Mouse (Mus musculus): ENCODE measurements around the gene Npas3. TPM values are rescaled to one million over a fixed set of nuclear protein-coding genes. Genes with fewer than 3 reads are reported as not detected.

The Npas3 gene
- polyA plus RNA-seq, 1 experiment from 2014 or later = 25.0 TPM

GRCm38 (mm10) chr12:53331800-53332199 is 83.3 kb downstream of the Npas3 start:
- H3K4me2 ChIP-seq = 0 out of 2 replicates have a peak overlapping the region, but pooled peaks have one; percentile 19
- no peaks in the 10 kb centered on the region for H3K36me3 ChIP-seq
- no peaks in the 10 kb centered on the region for H3K27me3 ChIP-seq
- H3K4me1 ChIP-seq (replicated peaks) = peaks cover 35% of the 10 kb centered on the region
- WGBS = 43% methylated on average over 3 of the region's 3 CpGs
- H3K9ac ChIP-seq = no peak overlapping the region
- H3K9me3 ChIP-seq = no peaks in the 10 kb centered on the region
- no peak for ATAC-seq (ENCODE audit: low FRiP score)
- no peak overlapping the region for H3K4me3 ChIP-seq
- H3K27ac ChIP-seq = no peak overlapping the region

GRCm38 (mm10) chr12:53333251-53333650 is 84.8 kb downstream of the Npas3 start:
- Histone ChIP-seq H3K4me1 (replicated peaks) (peaks cover 31% of the 10 kb centered on the region), H3K27me3 (no peaks in the 10 kb centered on the region), H3K27ac (no peak overlapping the region), H3K9me3 (no peaks in the 10 kb centered on the region), H3K9ac (no peak overlapping the region), H3K4me3 (no peak overlapping the region), H3K36me3 (no peaks in the 10 kb centered on the region), H3K4me2 (no peak overlapping the region)
- 90% methylated on average over 2 of the region's 2 CpGs for WGBS
- no peak for ATAC-seq (ENCODE audit: low FRiP score)

DNA sequence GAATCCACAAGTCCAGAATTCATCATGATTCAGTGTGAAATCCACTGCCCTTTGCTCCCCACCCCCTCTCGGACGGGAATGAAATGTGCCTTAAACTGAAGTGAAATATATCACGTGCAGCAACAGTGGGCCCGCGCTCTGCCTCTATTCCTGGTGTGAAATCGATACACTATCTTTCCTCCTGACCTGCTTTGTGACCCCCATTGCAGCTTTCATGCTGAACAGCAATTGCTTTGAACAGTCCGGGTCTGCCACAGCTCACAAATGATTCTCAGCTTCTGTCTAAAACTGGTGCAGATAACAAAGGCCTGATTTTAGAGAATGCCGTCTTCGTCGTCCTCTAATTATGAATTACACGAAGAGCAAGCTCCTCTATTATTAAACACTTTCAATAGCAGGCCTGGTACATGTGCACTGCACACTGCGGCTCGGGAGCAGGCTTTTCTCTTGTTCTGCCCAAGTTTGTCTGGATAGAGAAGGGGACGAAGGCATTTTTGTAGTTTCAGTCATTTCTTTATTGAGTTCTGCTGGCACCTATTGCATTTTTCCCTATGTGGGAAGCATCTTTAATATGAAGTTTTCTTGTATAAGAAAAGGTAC is 90.0 kb downstream of the Npas3 start:
- Histone ChIP-seq H3K9me3 (no peaks in the 10 kb centered on the region), H3K4me3 (no peak overlapping the region), H3K27me3 (no peaks in the 10 kb centered on the region), H3K36me3 (no peaks in the 10 kb centered on the region), H3K4me1 (replicated peaks) (peaks cover 21% of the 10 kb centered on the region), H3K27ac (peak overlapping the region; percentile 49; the same call in 1 of the 2 replicates), H3K9ac (no peak overlapping the region), H3K4me2 (peak overlapping the region; percentile 4; the same call in 1 of the 2 replicates)
- WGBS = 14% methylated on average over 14 of the region's 14 CpGs
- no peak for ATAC-seq (ENCODE audit: low FRiP score)

DNA sequence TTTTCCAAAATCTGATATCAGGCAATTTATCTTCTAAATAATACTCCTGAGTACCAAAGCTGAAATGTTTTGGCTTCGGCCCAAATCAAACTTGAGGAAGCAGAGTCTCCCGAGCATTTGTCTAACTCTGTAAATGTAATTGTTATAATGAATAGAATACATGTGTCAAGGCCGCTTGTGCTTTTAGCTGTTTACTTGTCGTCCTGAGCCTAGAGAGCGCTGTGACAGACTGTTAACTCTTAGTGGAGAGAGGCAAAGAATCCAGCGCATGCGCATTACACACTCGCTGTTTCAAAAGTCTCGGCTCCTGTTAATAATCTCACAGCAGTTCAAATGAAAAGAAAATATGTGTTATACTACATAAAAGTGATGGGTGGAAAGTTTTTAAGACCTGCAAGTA is 94.3 kb downstream of the Npas3 start:
- ATAC-seq (ENCODE audit: low FRiP score) = no peak

DNA sequence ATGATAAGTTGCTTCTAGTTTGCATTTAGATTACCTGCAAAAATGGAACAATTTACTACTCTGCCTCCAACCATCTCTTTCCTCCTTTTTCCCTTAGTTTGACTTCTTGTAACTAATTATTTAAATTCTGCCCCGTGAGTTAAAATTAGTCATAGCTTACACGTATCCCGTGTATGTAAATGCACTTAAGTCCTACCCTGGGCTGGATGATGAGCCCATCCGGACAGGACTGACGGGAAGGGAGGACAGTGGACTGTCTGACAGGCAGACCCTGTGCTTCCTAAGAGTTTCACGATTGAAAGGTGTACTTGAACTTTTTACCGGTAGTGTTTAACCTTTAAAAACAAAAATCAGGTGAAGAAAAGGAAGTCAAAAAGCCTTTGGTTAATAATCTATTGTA is 103.4 kb downstream of the Npas3 start:
- Histone ChIP-seq H3K9ac (no peak overlapping the region), H3K4me3 (no peak overlapping the region), H3K9me3 (no peaks in the 10 kb centered on the region), H3K27ac (no peak overlapping the region), H3K4me1 (replicated peaks) (peaks cover 28% of the 10 kb centered on the region), H3K36me3 (no peaks in the 10 kb centered on the region), H3K27me3 (no peaks in the 10 kb centered on the region), H3K4me2 (no peak overlapping the region)
- 48% methylated on average over 7 of the region's 7 CpGs for WGBS
- ATAC-seq (ENCODE audit: low FRiP score) = no peak

More for the DNA sequence above, 94.3 kb downstream of the Npas3 start:
- Histone ChIP-seq H3K27me3 (no peaks in the 10 kb centered on the region), H3K4me1 (replicated peaks) (peaks cover 17% of the 10 kb centered on the region), H3K9me3 (no peaks in the 10 kb centered on the region), H3K4me3 (no peak overlapping the region), H3K4me2 (no peak overlapping the region), H3K27ac (no peak overlapping the region), H3K9ac (no peak overlapping the region), H3K36me3 (no peaks in the 10 kb centered on the region)
- 61% methylated on average over 9 of the region's 9 CpGs for WGBS

DNA sequence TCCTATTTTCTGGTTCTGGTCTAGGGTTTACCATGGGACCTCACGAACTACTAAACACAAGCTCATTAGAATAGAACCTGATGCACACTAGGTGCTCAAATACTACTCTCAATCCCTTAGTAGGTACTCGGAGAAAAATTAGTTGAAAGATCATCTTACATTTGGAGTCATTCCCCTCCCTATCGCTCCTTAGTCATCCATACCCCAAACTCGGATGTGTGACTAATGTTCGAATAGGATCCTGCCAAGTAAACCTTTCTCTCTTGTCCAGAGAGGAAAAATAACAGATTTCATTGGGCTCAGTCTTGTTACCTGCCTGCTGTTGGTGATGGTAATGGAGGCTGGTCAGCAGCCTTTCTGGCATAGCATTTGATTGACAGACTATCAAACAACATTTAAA is 117.3 kb downstream of the Npas3 start:
- WGBS = 89% methylated on average over 5 of the region's 5 CpGs

GRCm38 (mm10) chr12:53384851-53385250 is 136.4 kb downstream of the Npas3 start:
- ATAC-seq (ENCODE audit: low FRiP score) = no peak
- 61% methylated on average over 8 of the region's 8 CpGs for WGBS

More for the DNA sequence above, 117.3 kb downstream of the Npas3 start:
- Histone ChIP-seq H3K4me2 (no peak overlapping the region), H3K27me3 (no peaks in the 10 kb centered on the region), H3K9me3 (no peaks in the 10 kb centered on the region), H3K4me3 (no peak overlapping the region), H3K36me3 (no peaks in the 10 kb centered on the region), H3K27ac (no peak overlapping the region), H3K9ac (no peak overlapping the region), H3K4me1 (replicated peaks) (peaks cover 13% of the 10 kb centered on the region)
- ATAC-seq (ENCODE audit: low FRiP score) = no peak

DNA sequence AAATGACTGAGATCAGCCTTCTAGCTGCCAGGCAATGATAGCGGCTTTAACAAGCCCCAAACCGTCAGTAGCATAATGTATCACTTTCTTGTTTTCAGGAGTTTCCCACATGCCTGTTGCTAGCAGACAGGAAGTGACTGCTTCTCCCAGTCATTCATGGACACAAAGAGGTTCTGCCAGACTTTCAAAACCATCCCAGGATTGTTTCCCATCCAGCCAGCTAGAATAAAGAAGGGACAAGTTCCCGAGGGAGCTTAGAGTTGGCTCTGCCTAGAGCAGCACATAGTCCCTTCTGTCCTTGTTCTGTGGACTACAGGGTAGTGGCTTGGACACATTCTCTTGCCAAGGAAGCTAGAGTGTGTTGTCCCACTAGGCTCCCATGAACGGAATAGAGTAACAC is 157.4 kb downstream of the Npas3 start:
- Histone ChIP-seq H3K9me3 (no peaks in the 10 kb centered on the region), H3K27ac (no peak overlapping the region), H3K4me3 (no peak overlapping the region), H3K36me3 (no peaks in the 10 kb centered on the region), H3K4me1 (replicated peaks) (peaks cover 34% of the 10 kb centered on the region), H3K27me3 (no peaks in the 10 kb centered on the region), H3K9ac (no peak overlapping the region), H3K4me2 (no peak overlapping the region)
- ATAC-seq (ENCODE audit: low FRiP score) = no peak
- WGBS = 47% methylated on average over 4 of the region's 4 CpGs

More at GRCm38 (mm10) chr12:53384851-53385250, 136.4 kb downstream of the Npas3 start:
- Histone ChIP-seq H3K9ac (no peak overlapping the region), H3K4me3 (no peak overlapping the region), H3K4me2 (no peak overlapping the region), H3K27me3 (no peaks in the 10 kb centered on the region), H3K4me1 (replicated peaks) (peaks cover 12% of the 10 kb centered on the region; the same call in 1 of the 2 replicates), H3K36me3 (no peaks in the 10 kb centered on the region), H3K9me3 (no peaks in the 10 kb centered on the region), H3K27ac (no peak overlapping the region)

DNA sequence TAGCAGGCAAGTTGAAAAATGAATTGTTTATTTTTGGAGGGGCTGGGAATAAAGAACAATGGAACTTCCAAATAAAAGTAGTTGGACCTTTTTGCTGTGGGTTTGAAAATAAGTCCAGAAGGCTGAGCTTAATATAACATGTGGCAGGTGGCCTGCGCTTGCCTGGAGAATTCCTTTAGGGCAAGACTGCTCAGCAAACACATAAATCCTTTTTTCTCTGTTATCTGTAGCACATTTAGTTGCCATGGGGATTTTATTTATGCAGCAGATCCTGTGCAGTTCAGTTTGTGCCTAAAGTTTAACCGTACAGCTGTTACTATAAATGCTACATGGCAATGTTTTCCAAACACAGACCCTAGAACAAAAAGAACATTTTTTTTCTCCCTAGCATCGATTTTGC is 159.3 kb downstream of the Npas3 start:
- peaks cover 36% of the 10 kb centered on the region for H3K4me1 ChIP-seq (replicated peaks)
- WGBS = 34% methylated on average over 3 of the region's 3 CpGs
- no peak overlapping the region for H3K4me3 ChIP-seq
- H3K27ac ChIP-seq = no peak overlapping the region; the same call in 1 of the 2 replicates
- no peak for ATAC-seq (ENCODE audit: low FRiP score)
- no peaks in the 10 kb centered on the region for H3K27me3 ChIP-seq
- H3K9ac ChIP-seq = no peak overlapping the region
- H3K4me2 ChIP-seq = no peak overlapping the region
- H3K36me3 ChIP-seq = no peaks in the 10 kb centered on the region
- H3K9me3 ChIP-seq = no peaks in the 10 kb centered on the region

DNA sequence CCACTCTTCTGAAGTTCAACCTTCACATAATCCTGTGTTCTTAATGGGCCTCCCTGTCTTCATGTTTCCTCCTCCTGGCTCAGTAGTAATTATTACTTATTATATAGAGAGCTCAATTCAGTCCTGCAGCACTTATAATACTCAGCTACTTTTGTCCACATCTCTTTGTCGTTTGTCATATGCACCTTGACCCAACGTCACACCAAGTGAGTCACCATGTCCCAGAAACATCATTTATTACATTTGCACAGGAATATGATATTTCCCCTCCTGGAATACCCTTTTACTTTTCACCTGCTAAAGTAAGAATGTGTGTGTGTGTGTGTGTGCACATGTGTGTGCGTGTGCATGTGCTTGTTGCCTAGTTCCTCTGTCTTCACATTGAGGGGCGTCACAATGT is 161.2 kb downstream of the Npas3 start:
- Histone ChIP-seq H3K4me2 (no peak overlapping the region), H3K9me3 (no peaks in the 10 kb centered on the region), H3K27me3 (no peaks in the 10 kb centered on the region), H3K4me3 (no peak overlapping the region), H3K27ac (no peak overlapping the region), H3K4me1 (replicated peaks) (peaks cover 36% of the 10 kb centered on the region), H3K9ac (no peak overlapping the region), H3K36me3 (no peaks in the 10 kb centered on the region)
- no peak for ATAC-seq (ENCODE audit: low FRiP score)
- 95% methylated on average over 4 of the region's 4 CpGs for WGBS

GRCm38 (mm10) chr12:53410647-53411046 is 162.2 kb downstream of the Npas3 start:
- no peaks in the 10 kb centered on the region for H3K27me3 ChIP-seq
- no peak overlapping the region for H3K4me2 ChIP-seq
- H3K36me3 ChIP-seq = no peaks in the 10 kb centered on the region
- no peak overlapping the region for H3K9ac ChIP-seq
- 59% methylated on average over 2 of the region's 2 CpGs for WGBS
- peaks cover 34% of the 10 kb centered on the region for H3K4me1 ChIP-seq (replicated peaks)
- H3K4me3 ChIP-seq = no peak overlapping the region
- H3K9me3 ChIP-seq = no peaks in the 10 kb centered on the region
- no peak for ATAC-seq (ENCODE audit: low FRiP score)
- H3K27ac ChIP-seq = no peak overlapping the region; the same call in 1 of the 2 replicates

GRCm38 (mm10) chr12:53416096-53416495 is 167.6 kb downstream of the Npas3 start:
- no peak for ATAC-seq (ENCODE audit: low FRiP score)
- no peaks in the 10 kb centered on the region for H3K9me3 ChIP-seq
- H3K4me3 ChIP-seq = no peak overlapping the region
- 0 out of 2 replicates have a peak, but pooled peaks cover 3% of the 10 kb centered on the region for H3K27me3 ChIP-seq
- H3K4me2 ChIP-seq = no peak overlapping the region
- H3K36me3 ChIP-seq = no peaks in the 10 kb centered on the region
- 71% methylated on average over 4 of the region's 4 CpGs for WGBS
- no peak overlapping the region for H3K9ac ChIP-seq
- H3K27ac ChIP-seq = no peak overlapping the region
- H3K4me1 ChIP-seq (replicated peaks) = peaks cover 14% of the 10 kb centered on the region; the same call in 1 of the 2 replicates

- ATAC-seq (ENCODE audit: low FRiP score) = no peak
- Histone ChIP-seq H3K4me3 (no peak overlapping the region), H3K9ac (no peak overlapping the region), H3K9me3 (no peaks in the 10 kb centered on the region), H3K4me2 (no peak overlapping the region), H3K4me1 (replicated peaks) (peaks cover 25% of the 10 kb centered on the region), H3K36me3 (no peaks in the 10 kb centered on the region), H3K27ac (no peak overlapping the region), H3K27me3 (0 out of 2 replicates have a peak, but pooled peaks cover 3% of the 10 kb centered on the region)
- 70% methylated on average over 4 of the region's 4 CpGs for WGBS
These were observed 173.2 kb downstream of the Npas3 start for GRCm38 (mm10) chr12:53421701-53422100.
